Mouse (Mus musculus): ENCODE measurements at regions not wholly inside any gene's neighbourhood (a gene's known extent, or its start where the extent isn't known, plus 50 kb on each side); places are given as distances from the start of the nearest gene placed in this dataset.
A peak's percentile ranks its signal among the peaks of the same experiment; 100 is the strongest.

GRCm38 (mm10) chr13:37508385-37509351 lies 163.7 kb downstream of the Ly86 start:
- no peak overlapping the region for H3K4me3 ChIP-seq (ENCODE audit: extremely low read depth, insufficient read depth, insufficient read length)
- no peak for DNase-seq (ENCODE audit: low read depth in 1 of 2, low spot score in 2 of 2)

DNA sequence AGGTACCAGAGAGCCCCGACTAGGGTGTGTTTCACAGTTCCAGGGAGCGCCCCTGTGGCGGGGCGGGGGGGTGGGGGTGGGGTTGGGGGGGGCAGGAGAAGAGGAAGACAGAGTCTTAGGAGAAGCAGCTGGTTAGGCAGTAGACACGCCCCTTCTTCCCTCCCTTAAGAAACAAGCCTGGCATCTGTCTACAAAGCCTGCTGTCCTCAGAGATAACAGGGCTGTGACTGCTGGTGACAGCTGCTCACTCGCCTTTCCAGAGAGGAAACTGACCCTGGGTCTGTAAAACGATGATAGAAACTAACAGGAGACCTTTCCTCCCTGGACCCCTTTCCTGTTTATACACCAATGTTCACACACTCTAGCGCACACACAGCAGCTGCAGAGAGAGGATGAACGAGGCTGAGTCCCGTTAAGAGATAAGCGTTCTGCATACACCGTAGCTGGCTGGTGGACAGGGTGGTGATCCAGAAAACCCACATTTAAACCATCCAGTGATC lies 164.4 kb downstream of the Ly86 start:
- 3% methylated on average over 12 of the region's 12 CpGs for WGBS
- DNase-seq (ENCODE audit: low read depth in 1 of 2, low spot score in 2 of 2) = no peak
- Histone ChIP-seq H3K4me3 (ENCODE audit: extremely low read depth, insufficient read depth, insufficient read length) (no peak overlapping the region), H3K27me3 (ENCODE audit: control insufficient read depth, insufficient read depth, low read length) (no peaks in the 10 kb centered on the region), H3K27ac (ENCODE audit: insufficient read depth, low read length) (no peak overlapping the region), H3K36me3 (ENCODE audit: control insufficient read depth, insufficient read depth, low read length) (no peaks in the 10 kb centered on the region), H3K4me1 (ENCODE audit: control insufficient read depth, insufficient read depth, insufficient read length) (peaks cover 12% of the 10 kb centered on the region; the same call in 1 of the 2 replicates)
- TF ChIP-seq POLR2A (IDR thresholded peaks at IDR 0.05; ENCODE audit: low read depth, low read length) (no peak), CTCF (IDR thresholded peaks at IDR 0.05; ENCODE audit: extremely low read depth, insufficient read depth, insufficient read length, insufficient replicate concordance) (no peak)

More at GRCm38 (mm10) chr13:37508385-37509351, 163.7 kb downstream of the Ly86 start:
- H3K27me3 ChIP-seq (ENCODE audit: control insufficient read depth, insufficient read depth, low read length) = no peaks in the 10 kb centered on the region
- peaks cover 16% of the 10 kb centered on the region; the same call in 1 of the 2 replicates for H3K4me1 ChIP-seq (ENCODE audit: control insufficient read depth, insufficient read depth, insufficient read length)
- WGBS = 48% methylated on average over 19 of the region's 19 CpGs
- no peak for TF ChIP-seq CTCF (IDR thresholded peaks at IDR 0.05; ENCODE audit: extremely low read depth, insufficient read depth, insufficient read length, insufficient replicate concordance)
- no peak for TF ChIP-seq POLR2A (IDR thresholded peaks at IDR 0.05; ENCODE audit: low read depth, low read length)
- peak overlapping the region; percentile 6; the same call in 1 of the 2 replicates for H3K27ac ChIP-seq (ENCODE audit: insufficient read depth, low read length)
- H3K36me3 ChIP-seq (ENCODE audit: control insufficient read depth, insufficient read depth, low read length) = no peaks in the 10 kb centered on the region

GRCm38 (mm10) chr13:37510511-37510910 lies 165.5 kb downstream of the Ly86 start:
- TF ChIP-seq POLR2A (IDR thresholded peaks at IDR 0.05; ENCODE audit: low read depth, low read length) (no peak), CTCF (IDR thresholded peaks at IDR 0.05; ENCODE audit: extremely low read depth, insufficient read depth, insufficient read length, insufficient replicate concordance) (no peak)
- no peak for DNase-seq (ENCODE audit: low read depth in 1 of 2, low spot score in 2 of 2)
- Histone ChIP-seq H3K36me3 (ENCODE audit: control insufficient read depth, insufficient read depth, low read length) (no peaks in the 10 kb centered on the region), H3K27ac (ENCODE audit: insufficient read depth, low read length) (no peak overlapping the region), H3K4me1 (ENCODE audit: control insufficient read depth, insufficient read depth, insufficient read length) (peaks cover 9% of the 10 kb centered on the region; the same call in 1 of the 2 replicates), H3K27me3 (ENCODE audit: control insufficient read depth, insufficient read depth, low read length) (no peaks in the 10 kb centered on the region), H3K4me3 (ENCODE audit: extremely low read depth, insufficient read depth, insufficient read length) (no peak overlapping the region)
- WGBS = 92% methylated on average over 6 of the region's 6 CpGs

GRCm38 (mm10) chr13:37511006-37511405 lies 166.0 kb downstream of the Ly86 start:
- peaks cover 9% of the 10 kb centered on the region; the same call in 1 of the 2 replicates for H3K4me1 ChIP-seq (ENCODE audit: control insufficient read depth, insufficient read depth, insufficient read length)
- no peaks in the 10 kb centered on the region for H3K36me3 ChIP-seq (ENCODE audit: control insufficient read depth, insufficient read depth, low read length)
- H3K27me3 ChIP-seq (ENCODE audit: control insufficient read depth, insufficient read depth, low read length) = no peaks in the 10 kb centered on the region
- H3K4me3 ChIP-seq (ENCODE audit: extremely low read depth, insufficient read depth, insufficient read length) = no peak overlapping the region
- 70% methylated on average over 6 of the region's 6 CpGs for WGBS
- H3K27ac ChIP-seq (ENCODE audit: insufficient read depth, low read length) = no peak overlapping the region
- DNase-seq (ENCODE audit: low read depth in 1 of 2, low spot score in 2 of 2) = no peak
- TF ChIP-seq POLR2A (IDR thresholded peaks at IDR 0.05; ENCODE audit: low read depth, low read length) (no peak), CTCF (IDR thresholded peaks at IDR 0.05; ENCODE audit: extremely low read depth, insufficient read depth, insufficient read length, insufficient replicate concordance) (no peak)

DNA sequence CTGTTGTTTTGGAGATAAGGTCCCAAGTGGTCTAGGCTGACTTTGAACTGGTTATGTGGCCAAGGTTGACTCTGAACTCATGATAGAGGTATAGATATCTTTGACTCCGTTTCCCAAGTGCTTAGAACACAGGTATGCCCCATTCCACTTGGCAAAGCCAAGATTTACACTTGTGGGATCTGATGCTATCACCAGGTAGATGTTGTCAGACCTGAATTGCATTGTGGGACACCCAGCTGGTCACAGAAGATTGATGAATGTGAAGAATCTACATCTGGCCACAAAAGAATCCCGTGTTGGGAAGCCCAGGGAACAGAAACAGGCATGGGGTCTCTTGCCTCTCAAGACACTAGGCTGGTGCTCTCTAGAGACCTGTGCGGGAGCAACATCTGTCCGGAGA lies 166.4 kb downstream of the Ly86 start:
- Histone ChIP-seq H3K27ac (ENCODE audit: insufficient read depth, low read length) (no peak overlapping the region), H3K4me1 (ENCODE audit: control insufficient read depth, insufficient read depth, insufficient read length) (peaks cover 9% of the 10 kb centered on the region; the same call in 1 of the 2 replicates), H3K36me3 (ENCODE audit: control insufficient read depth, insufficient read depth, low read length) (no peaks in the 10 kb centered on the region), H3K27me3 (ENCODE audit: control insufficient read depth, insufficient read depth, low read length) (no peaks in the 10 kb centered on the region), H3K4me3 (ENCODE audit: extremely low read depth, insufficient read depth, insufficient read length) (no peak overlapping the region)
- TF ChIP-seq CTCF (IDR thresholded peaks at IDR 0.05; ENCODE audit: extremely low read depth, insufficient read depth, insufficient read length, insufficient replicate concordance) (no peak), POLR2A (IDR thresholded peaks at IDR 0.05; ENCODE audit: low read depth, low read length) (no peak)
- 83% methylated on average over 4 of the region's 4 CpGs for WGBS
- DNase-seq (ENCODE audit: low read depth in 1 of 2, low spot score in 2 of 2) = no peak

- no peak for DNase-seq (ENCODE audit: low read depth in 1 of 2, low spot score in 2 of 2)
- WGBS = 59% methylated on average over 3 of the region's 3 CpGs
Measured at GRCm38 (mm10) chr13:37512781-37513180, 167.8 kb downstream of the Ly86 start.

More at GRCm38 (mm10) chr13:37512781-37513180, 167.8 kb downstream of the Ly86 start:
- H3K4me3 ChIP-seq (ENCODE audit: extremely low read depth, insufficient read depth, insufficient read length) = no peak overlapping the region
- H3K27ac ChIP-seq (ENCODE audit: insufficient read depth, low read length) = no peak overlapping the region
- H3K36me3 ChIP-seq (ENCODE audit: control insufficient read depth, insufficient read depth, low read length) = no peaks in the 10 kb centered on the region
- peaks cover 9% of the 10 kb centered on the region; the same call in 1 of the 2 replicates for H3K4me1 ChIP-seq (ENCODE audit: control insufficient read depth, insufficient read depth, insufficient read length)
- no peaks in the 10 kb centered on the region for H3K27me3 ChIP-seq (ENCODE audit: control insufficient read depth, insufficient read depth, low read length)
- no peak for TF ChIP-seq CTCF (IDR thresholded peaks at IDR 0.05; ENCODE audit: extremely low read depth, insufficient read depth, insufficient read length, insufficient replicate concordance)
- TF ChIP-seq POLR2A (IDR thresholded peaks at IDR 0.05; ENCODE audit: low read depth, low read length) = no peak
